12 mouse cellular contexts compared by ENCODE assay signal in the genomic region with DNA sequence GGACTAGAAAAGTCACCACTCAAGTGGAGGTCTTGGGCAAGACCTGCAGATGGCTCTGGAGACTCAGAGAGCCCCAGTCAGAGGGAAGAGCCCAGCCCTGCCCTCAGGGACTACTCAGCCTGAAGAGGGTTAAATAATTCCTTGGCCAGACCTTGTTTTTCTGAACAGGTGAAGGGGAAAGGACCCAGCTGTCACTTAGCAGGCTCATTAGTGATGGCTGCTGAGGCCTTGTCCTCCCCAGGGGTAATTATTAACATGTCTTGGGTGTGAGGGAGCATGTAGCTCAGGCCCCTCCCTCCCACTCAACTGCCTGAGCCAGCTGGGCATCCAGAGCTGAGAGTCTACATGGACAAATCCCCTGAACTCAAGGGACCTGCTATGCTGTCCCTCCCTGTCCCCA.
DNase-seq lines count a peak whose midpoint lies in the region; ATAC-seq and TF ChIP-seq lines count a peak whose summit lies in the region.
"Had no signal": no experiment of that assay in that cellular context is flagged by ENCODE, and none has a peak within 500 bp of the region (broad histone marks: within the 10 kb centered on the region; RNA-seq: fewer than 3 reads in every experiment).

No protein-coding gene starts in this region.

- ATAC-seq in midbrain, postnatal 0 days (ENCODE audit: low FRiP score), result no peak
- ATAC-seq in midbrain, embryonic 15.5 days (replicated peaks), result no peak
- 0 out of 2 replicates have a peak, but pooled peaks have one; percentile 23 for ATAC-seq in liver, postnatal 0 days
- ATAC-seq in activated CD4-positive, CD25-positive, alpha-beta regulatory T cell, adult 4 months, result no peak

- no peaks in the 10 kb centered on the region for H3K27me3 ChIP-seq in midbrain, postnatal 0 days (ENCODE audit: insufficient read depth, low read length)
- no peaks in the 10 kb centered on the region for H3K27me3 ChIP-seq in midbrain, embryonic 15.5 days (replicated peaks)
- no peaks in the 10 kb centered on the region for H3K27me3 ChIP-seq in liver, postnatal 0 days (ENCODE audit: insufficient read depth, low read length)
- H3K27me3 ChIP-seq: limb, embryonic 13.5 days had no signal

- no peaks in the 10 kb centered on the region for H3K36me3 ChIP-seq in midbrain, postnatal 0 days (ENCODE audit: insufficient read depth, low read length)
- no peaks in the 10 kb centered on the region for H3K36me3 ChIP-seq in midbrain, embryonic 15.5 days (replicated peaks)
- no peaks in the 10 kb centered on the region for H3K36me3 ChIP-seq in liver, postnatal 0 days (replicated peaks; ENCODE audit: insufficient read depth, low read length)
- H3K36me3 ChIP-seq: limb, embryonic 13.5 days had no signal

- peak; percentile 14 for DNase-seq in midbrain, postnatal 0 days (ENCODE audit: low spot score)
- peak; percentile 66 to 81 for DNase-seq in kidney, adult 8-10 months
- no peak for DNase-seq in liver, postnatal 0 days
- no peak for DNase-seq in spleen, postnatal 14 days (ENCODE audit: low spot score in 2 of 2)
- DNase-seq in right cerebral cortex, adult 2 months (ENCODE audit: low spot score in 2 of 2), result no peak
- DNase-seq: midbrain, embryonic 14.5 days; thymus, postnatal 36 days had no signal

- H3K27ac ChIP-seq in midbrain, postnatal 0 days (ENCODE audit: low read depth, low read length), result no peak overlapping the region
- H3K27ac ChIP-seq in midbrain, embryonic 15.5 days, result no peak overlapping the region
- no peak overlapping the region for H3K27ac ChIP-seq in liver, postnatal 0 days (ENCODE audit: low read depth)
- H3K27ac ChIP-seq: hindbrain, embryonic 14.5 days; limb, embryonic 13.5 days had no signal

- no peak overlapping the region for H3K4me2 ChIP-seq in midbrain, postnatal 0 days (ENCODE audit: low read depth, low read length, poor library complexity, severe bottlenecking)
- H3K4me2 ChIP-seq in midbrain, embryonic 15.5 days, result no peak overlapping the region
- no peak overlapping the region for H3K4me2 ChIP-seq in liver, postnatal 0 days (ENCODE audit: low read depth, low read length)
- H3K4me2 ChIP-seq: heart, embryonic 11.5 days; hindbrain, embryonic 14.5 days; limb, embryonic 13.5 days had no signal

- H3K4me3 ChIP-seq in midbrain, postnatal 0 days (ENCODE audit: low read depth, low read length), result no peak overlapping the region
- no peak overlapping the region for H3K4me3 ChIP-seq in midbrain, embryonic 15.5 days
- no peak overlapping the region for H3K4me3 ChIP-seq in liver, postnatal 0 days (ENCODE audit: low read depth, low read length)
- H3K4me3 ChIP-seq: limb, embryonic 13.5 days had no signal

- TF ChIP-seq CTCF in midbrain, postnatal 0 days (IDR thresholded peaks at IDR 0.05), result no peak
- no peak for TF ChIP-seq CTCF in liver, postnatal 0 days (IDR thresholded peaks at IDR 0.05; ENCODE audit: low read depth)

- no peaks in the 10 kb centered on the region for H3K4me1 ChIP-seq in midbrain, postnatal 0 days (ENCODE audit: insufficient read depth, low read length)
- no peaks in the 10 kb centered on the region; the same call in 1 of the 2 replicates for H3K4me1 ChIP-seq in midbrain, embryonic 15.5 days
- H3K4me1 ChIP-seq in liver, postnatal 0 days (ENCODE audit: insufficient read depth), result no peaks in the 10 kb centered on the region

- no peak for TF ChIP-seq EP300 in liver, postnatal 0 days (IDR thresholded peaks at IDR 0.05; ENCODE audit: low read depth)

- H3K9ac ChIP-seq in midbrain, postnatal 0 days (replicated peaks; ENCODE audit: low read length, poor library complexity, severe bottlenecking), result no peak overlapping the region
- no peak overlapping the region for H3K9ac ChIP-seq in midbrain, embryonic 15.5 days
- no peak overlapping the region for H3K9ac ChIP-seq in liver, postnatal 0 days (replicated peaks)
- H3K9ac ChIP-seq: hindbrain, embryonic 14.5 days; limb, embryonic 13.5 days had no signal

- H3K9me3 ChIP-seq in midbrain, postnatal 0 days (ENCODE audit: low read length), result no peaks in the 10 kb centered on the region
- H3K9me3 ChIP-seq in midbrain, embryonic 15.5 days, result no peaks in the 10 kb centered on the region
- H3K9me3 ChIP-seq in liver, postnatal 0 days (ENCODE audit: low read length), result no peaks in the 10 kb centered on the region
- H3K9me3 ChIP-seq: limb, embryonic 13.5 days had no signal

Comparison
In these comparisons a context has a peak if more than half of its experiments do, and no peak if none do; other contexts are left out.
1. DNase-seq: peak in midbrain, postnatal 0 days (single experiment) and kidney, adult 8-10 months (2 of 2); none in liver, postnatal 0 days (single experiment), spleen, postnatal 14 days (0 of 2) and right cerebral cortex, adult 2 months (0 of 2).